In the genomic region with DNA sequence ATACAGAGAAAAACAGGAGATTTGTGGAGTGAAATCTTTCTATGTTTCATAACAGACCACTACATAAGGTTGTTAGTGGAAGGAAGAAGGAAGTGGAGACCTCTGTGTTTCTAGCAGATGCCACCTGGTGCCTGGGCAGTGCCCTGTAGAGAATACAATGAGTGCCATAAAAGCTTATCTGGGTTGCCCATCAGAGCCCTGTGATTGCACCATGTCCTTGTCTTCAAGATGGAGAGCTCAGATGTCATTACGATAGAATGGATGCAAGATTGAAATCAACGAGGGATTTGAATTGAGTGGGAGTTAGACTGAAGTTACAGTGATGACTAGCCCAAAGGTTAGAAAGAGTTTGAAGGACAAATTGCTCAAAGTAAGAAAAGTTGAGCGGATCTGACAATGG, we compare ENCODE assay signal across 28 mouse cellular contexts.
"Had no signal": no experiment of that assay in that cellular context is flagged by ENCODE, and none has a peak within 500 bp of the region (broad histone marks: within the 10 kb centered on the region; RNA-seq: fewer than 3 reads in every experiment).

No protein-coding gene starts in this region.

- DNase-seq: gastrocnemius, adult 2 months; gastrocnemius, postnatal 10 days; gastrocnemius, postnatal 25 days; heart, adult 18-20 months; heart, postnatal 10 days; heart, postnatal 4 days; kidney, adult 18-20 months; kidney, adult 9 months; kidney, postnatal 14 days; kidney, postnatal 36 days; layer of hippocampus, adult 9-11 months; layer of hippocampus, postnatal 36 days; left cerebral cortex, postnatal 4 days; liver; liver, embryonic 13.5 days had no signal

- H3K4me1 ChIP-seq: heart, embryonic 10.5 days; heart, embryonic 12.5 days; hindbrain, embryonic 10.5 days; hindbrain, embryonic 12.5 days; intestine, embryonic 15.5 days; kidney, embryonic 15.5 days; limb, embryonic 12.5 days; liver, embryonic 13.5 days had no signal

- H3K4me3 ChIP-seq: gastrocnemius, adult 2 months; heart, embryonic 10.5 days; heart, embryonic 12.5 days; hindbrain, embryonic 10.5 days; hindbrain, embryonic 12.5 days; intestine, embryonic 15.5 days; kidney, embryonic 15.5 days; limb, embryonic 12.5 days; liver, embryonic 13.5 days had no signal

- H3K9ac ChIP-seq: heart, embryonic 12.5 days; hindbrain, embryonic 12.5 days; hindbrain, embryonic 14.5 days; intestine, embryonic 15.5 days; kidney, embryonic 15.5 days; limb, embryonic 12.5 days; liver, embryonic 13.5 days had no signal

- H3K27me3 ChIP-seq: heart, embryonic 12.5 days; hindbrain, embryonic 12.5 days; intestine, embryonic 15.5 days; kidney, embryonic 15.5 days; limb, embryonic 12.5 days; liver, embryonic 13.5 days had no signal

- H3K36me3 ChIP-seq: heart, embryonic 10.5 days; heart, embryonic 12.5 days; hindbrain, embryonic 10.5 days; hindbrain, embryonic 12.5 days; intestine, embryonic 15.5 days; kidney, embryonic 15.5 days; limb, embryonic 12.5 days had no signal

- H3K4me2 ChIP-seq: heart, embryonic 12.5 days; hindbrain, embryonic 12.5 days; hindbrain, embryonic 14.5 days; intestine, embryonic 15.5 days; kidney, embryonic 15.5 days; limb, embryonic 12.5 days; liver, embryonic 11.5 days; liver, embryonic 13.5 days had no signal

- H3K9me3 ChIP-seq: heart, embryonic 10.5 days; heart, embryonic 12.5 days; hindbrain, embryonic 10.5 days; hindbrain, embryonic 12.5 days; intestine, embryonic 15.5 days; kidney, embryonic 15.5 days; limb, embryonic 12.5 days; liver, embryonic 13.5 days had no signal

- H3K27ac ChIP-seq: gastrocnemius, adult 2 months; heart, embryonic 10.5 days; hindbrain, embryonic 10.5 days; hindbrain, embryonic 12.5 days; hindbrain, embryonic 14.5 days; intestine, embryonic 15.5 days; kidney, embryonic 15.5 days; kidney, postnatal 0 days; limb, embryonic 12.5 days; liver, embryonic 13.5 days had no signal

- ATAC-seq: hindbrain, embryonic 16.5 days; inflammation-experienced regulatory T-cells, adult 6 months; intestine, embryonic 15.5 days; intestine, postnatal 0 days had no signal
